Mouse (Mus musculus): Measurements from ENCODE around the gene Lgals3. TPM values are rescaled to one million over a fixed set of nuclear protein-coding genes. Genes with fewer than 3 reads are reported as not detected.

Lgals3 gene
- polyA plus RNA-seq, 1 experiment = not detected

GRCm38 (mm10) chr14:47417346-47417745 lies 49.8 kb downstream of the Lgals3 start:
- TF ChIP-seq POLR2A (IDR thresholded peaks at IDR 0.05; ENCODE audit: insufficient read depth, low read depth, low read length) = no peak
- TF ChIP-seq CTCF (IDR thresholded peaks at IDR 0.05; ENCODE audit: insufficient read depth, low read depth, low read length) = no peak
- H3K27ac ChIP-seq (ENCODE audit: insufficient read depth, low read depth, low read length) = no peak overlapping the region
- WGBS = 27% methylated on average over 3 of the region's 3 CpGs
- no peaks in the 10 kb centered on the region for H3K4me1 ChIP-seq (ENCODE audit: control insufficient read depth, insufficient read depth, low read length)
- H3K4me3 ChIP-seq (ENCODE audit: insufficient read depth, low read depth, low read length) = no peak overlapping the region

GRCm38 (mm10) chr14:47417775-47418665 lies 50.5 kb downstream of the Lgals3 start, which contains the start of gene Dlgap5:
Dlgap5 (minus strand) TSS chr14:47418407.
- Histone ChIP-seq H3K27ac (ENCODE audit: insufficient read depth, low read depth, low read length) (no peak within 1 kb of the TSS), H3K4me3 (ENCODE audit: insufficient read depth, low read depth, low read length) (peak within 1 kb of the TSS; percentile 47), H3K4me1 (ENCODE audit: control insufficient read depth, insufficient read depth, low read length) (no peaks in the 10 kb centered on the region)
- TF ChIP-seq POLR2A (IDR thresholded peaks at IDR 0.05; ENCODE audit: insufficient read depth, low read depth, low read length) = no peak
- no peak for TF ChIP-seq CTCF (IDR thresholded peaks at IDR 0.05; ENCODE audit: insufficient read depth, low read depth, low read length)
- WGBS = under 1% methylated on average over 36 of the region's 36 CpGs

GRCm38 (mm10) chr14:47418666-47418991 lies 51.1 kb downstream of the Lgals3 start:
- 45% methylated on average over 5 of the region's 5 CpGs for WGBS
- Histone ChIP-seq H3K27ac (ENCODE audit: insufficient read depth, low read depth, low read length) (no peak overlapping the region), H3K4me1 (ENCODE audit: control insufficient read depth, insufficient read depth, low read length) (no peaks in the 10 kb centered on the region), H3K4me3 (ENCODE audit: insufficient read depth, low read depth, low read length) (no peak overlapping the region)
- TF ChIP-seq CTCF (IDR thresholded peaks at IDR 0.05; ENCODE audit: insufficient read depth, low read depth, low read length) = no peak
- no peak for TF ChIP-seq POLR2A (IDR thresholded peaks at IDR 0.05; ENCODE audit: insufficient read depth, low read depth, low read length)

GRCm38 (mm10) chr14:47419034-47419625 lies 51.6 kb downstream of the Lgals3 start:
- Histone ChIP-seq H3K4me1 (ENCODE audit: control insufficient read depth, insufficient read depth, low read length) (no peaks in the 10 kb centered on the region), H3K27ac (ENCODE audit: insufficient read depth, low read depth, low read length) (no peak overlapping the region), H3K4me3 (ENCODE audit: insufficient read depth, low read depth, low read length) (no peak overlapping the region)
- no peak for TF ChIP-seq POLR2A (IDR thresholded peaks at IDR 0.05; ENCODE audit: insufficient read depth, low read depth, low read length)
- TF ChIP-seq CTCF (IDR thresholded peaks at IDR 0.05; ENCODE audit: insufficient read depth, low read depth, low read length) = no peak
- WGBS = 84% methylated on average over 9 of the region's 9 CpGs

GRCm38 (mm10) chr14:47419723-47420276 lies 52.2 kb downstream of the Lgals3 start:
- TF ChIP-seq CTCF (IDR thresholded peaks at IDR 0.05; ENCODE audit: insufficient read depth, low read depth, low read length) (no peak), POLR2A (IDR thresholded peaks at IDR 0.05; ENCODE audit: insufficient read depth, low read depth, low read length) (no peak)
- Histone ChIP-seq H3K4me3 (ENCODE audit: insufficient read depth, low read depth, low read length) (no peak overlapping the region), H3K4me1 (ENCODE audit: control insufficient read depth, insufficient read depth, low read length) (no peaks in the 10 kb centered on the region), H3K27ac (ENCODE audit: insufficient read depth, low read depth, low read length) (no peak overlapping the region)
- 97% methylated on average over 24 of the region's 24 CpGs for WGBS

GRCm38 (mm10) chr14:47421606-47422005 lies 54.1 kb downstream of the Lgals3 start:
- H3K4me1 ChIP-seq (ENCODE audit: control insufficient read depth, insufficient read depth, low read length) = no peaks in the 10 kb centered on the region
- WGBS = 44% methylated on average over 2 of the region's 2 CpGs
- H3K4me3 ChIP-seq (ENCODE audit: insufficient read depth, low read depth, low read length) = no peak overlapping the region
- no peak overlapping the region for H3K27ac ChIP-seq (ENCODE audit: insufficient read depth, low read depth, low read length)
- TF ChIP-seq CTCF (IDR thresholded peaks at IDR 0.05; ENCODE audit: insufficient read depth, low read depth, low read length) (no peak), POLR2A (IDR thresholded peaks at IDR 0.05; ENCODE audit: insufficient read depth, low read depth, low read length) (no peak)

- Histone ChIP-seq H3K4me1 (ENCODE audit: control insufficient read depth, insufficient read depth, low read length) (no peaks in the 10 kb centered on the region), H3K27ac (ENCODE audit: insufficient read depth, low read depth, low read length) (no peak overlapping the region), H3K4me3 (ENCODE audit: insufficient read depth, low read depth, low read length) (no peak overlapping the region)
- TF ChIP-seq POLR2A (IDR thresholded peaks at IDR 0.05; ENCODE audit: insufficient read depth, low read depth, low read length) (no peak), CTCF (IDR thresholded peaks at IDR 0.05; ENCODE audit: insufficient read depth, low read depth, low read length) (no peak)
- 77% methylated on average over 4 of the region's 4 CpGs for WGBS
Measured at GRCm38 (mm10) chr14:47422466-47422865, 54.9 kb downstream of the Lgals3 start.

GRCm38 (mm10) chr14:47432987-47433386 lies 65.4 kb downstream of the Lgals3 start:
- Histone ChIP-seq H3K27ac (ENCODE audit: insufficient read depth, low read depth, low read length) (no peak overlapping the region), H3K4me3 (ENCODE audit: insufficient read depth, low read depth, low read length) (no peak overlapping the region), H3K4me1 (ENCODE audit: control insufficient read depth, insufficient read depth, low read length) (no peaks in the 10 kb centered on the region)
- TF ChIP-seq CTCF (IDR thresholded peaks at IDR 0.05; ENCODE audit: insufficient read depth, low read depth, low read length) = no peak
- no peak for TF ChIP-seq POLR2A (IDR thresholded peaks at IDR 0.05; ENCODE audit: insufficient read depth, low read depth, low read length)

Other genes with a start within 250 kb of the Lgals3 start
- not detected in 2 replicates for gene Gch1, start 178.3 kb upstream of the Lgals3 start, polyA plus RNA-seq (2012; ENCODE audit: insufficient read depth, insufficient read length, low replicate concordance, missing spikeins)
- not detected in 2 replicates for gene Wdhd1, start 90.9 kb upstream of the Lgals3 start, polyA plus RNA-seq (2012; ENCODE audit: insufficient read depth, insufficient read length, low replicate concordance, missing spikeins)
- gene Socs4, start 90.8 kb upstream of the Lgals3 start, polyA plus RNA-seq (2012; ENCODE audit: insufficient read depth, insufficient read length, low replicate concordance, missing spikeins) = not detected in 2 replicates
- not detected in 2 replicates for gene Mapk1ip1l, start 69.5 kb upstream of the Lgals3 start, polyA plus RNA-seq (2012; ENCODE audit: insufficient read depth, insufficient read length, low replicate concordance, missing spikeins)
- gene Dlgap5, start 50.7 kb downstream of the Lgals3 start, polyA plus RNA-seq (2012; ENCODE audit: insufficient read depth, insufficient read length, low replicate concordance, missing spikeins) = not detected in 2 replicates
- not detected in 2 replicates for gene Fbxo34, start 82.7 kb downstream of the Lgals3 start, polyA plus RNA-seq (2012; ENCODE audit: insufficient read depth, insufficient read length, low replicate concordance, missing spikeins)
- gene Atg14, start 202.9 kb downstream of the Lgals3 start, polyA plus RNA-seq (2012; ENCODE audit: insufficient read depth, insufficient read length, low replicate concordance, missing spikeins) = not detected in 2 replicates

All from olfactory bulb, adult 2 months (tissue).